Mouse (Mus musculus) limb, embryonic 11.5 days (tissue): ENCODE data around the gene Mgst3. TPM values are rescaled to one million over a fixed set of nuclear protein-coding genes. Genes with fewer than 3 reads are reported as not detected.

ENCODE experiments used
- ATAC-seq: fragments of 200-750 bp; cut with Nextera tagmentation; 2 replicates; pipeline ENCODE4 v1.8.0; 2017; ENCODE audit warnings: low read depth; ENCODE audit not compliant: insufficient number of reproducible peaks, low FRiP score, low TSS enrichment
- DNase-seq: peaks from one replicate; pipeline ENCODE4 v3.0.0-alpha.2; 2015; ENCODE audit warnings: low spot score
- H3K27ac ChIP-seq: fragments of 300-500 bp; sonication (generic); replicated peaks from 2 replicates; pipeline ENCODE4 v1.5.1; 2014; ENCODE audit warnings: low read depth, mild to moderate bottlenecking, low read length
- H3K27me3 ChIP-seq: fragments of 300-500 bp; sonication (generic); 2 replicates; pipeline ENCODE4 v1.6.1; 2014; ENCODE audit warnings: mild to moderate bottlenecking, low read length, mixed read lengths; ENCODE audit not compliant: control insufficient read depth, insufficient read depth
- H3K36me3 ChIP-seq: fragments of 300-500 bp; sonication (generic); 2 replicates; pipeline ENCODE4 v1.6.1; 2014; ENCODE audit warnings: mild to moderate bottlenecking, low read length, moderate library complexity, mixed read lengths; ENCODE audit not compliant: control insufficient read depth, insufficient read depth
- H3K4me1 ChIP-seq: fragments of 300-500 bp; sonication (generic); 2 replicates; pipeline ENCODE4 v1.6.1; 2014; ENCODE audit warnings: low read length, mixed read lengths; ENCODE audit not compliant: control insufficient read depth, insufficient read depth
- H3K4me2 ChIP-seq: fragments of 300-500 bp; sonication (generic); 2 replicates; pipeline ENCODE4 v1.6.1; 2014; ENCODE audit warnings: low read depth, mild to moderate bottlenecking, moderate library complexity; ENCODE audit not compliant: severe bottlenecking
- H3K4me3 ChIP-seq: fragments of 300-500 bp; sonication (generic); 2 replicates; pipeline ENCODE4 v1.5.1; 2014; ENCODE audit warnings: low read depth, low read length
- H3K9ac ChIP-seq: fragments of 300-500 bp; sonication (generic); 2 replicates; pipeline ENCODE4 v1.6.1; 2014; ENCODE audit warnings: mild to moderate bottlenecking, low read length
- H3K9me3 ChIP-seq: fragments of 300-500 bp; sonication (generic); 2 replicates; pipeline ENCODE4 v1.6.1; 2016; ENCODE audit warnings: low read length; ENCODE audit not compliant: control insufficient read depth
- WGBS: fragments of 180-500 bp; shearing (Covaris S2); extraction: QIAGEN DNeasy Blood & Tissue Kit; methylation state at CpG from one replicate; pipeline ENCODE4 v1.1.7; 2014; 5-methylcytosine and 5-hydroxymethylcytosine counted together
- polyA plus RNA-seq: library from polyadenylated mRNA; unstranded; fragments of >200 nt; fragmentation: Nextera tagmentation; extraction: Ambion mirVana; gene quantifications from 2 replicates; pipeline ENCODE4 v1.2.1, GENCODE M21; 2014

Mgst3 gene
- polyA plus RNA-seq, 1 experiment from 2014 or later = 44.1 TPM

GRCm38 (mm10) chr1:167422501-167423240, 29.0 kb upstream of the Mgst3 start:
- H3K36me3 ChIP-seq = no peaks in the 10 kb centered on the region
- no peak overlapping the region for H3K4me3 ChIP-seq
- no peak overlapping the region for H3K27ac ChIP-seq
- H3K4me2 ChIP-seq = no peak overlapping the region
- ATAC-seq = no peak
- WGBS = 86% methylated on average over 11 of the region's 11 CpGs
- no peaks in the 10 kb centered on the region for H3K4me1 ChIP-seq
- H3K9me3 ChIP-seq = no peaks in the 10 kb centered on the region
- H3K27me3 ChIP-seq = no peaks in the 10 kb centered on the region
- DNase-seq = no peak
- H3K9ac ChIP-seq = no peak overlapping the region

GRCm38 (mm10) chr1:167414846-167415245, 21.2 kb upstream of the Mgst3 start:
- Histone ChIP-seq H3K36me3 (no peaks in the 10 kb centered on the region), H3K27me3 (no peaks in the 10 kb centered on the region), H3K9me3 (no peaks in the 10 kb centered on the region), H3K9ac (no peak overlapping the region), H3K27ac (no peak overlapping the region), H3K4me3 (no peak overlapping the region), H3K4me2 (no peak overlapping the region), H3K4me1 (no peaks in the 10 kb centered on the region)
- DNase-seq = peak; percentile 87
- ATAC-seq = no peak
- 4% methylated on average over 7 of the region's 7 CpGs for WGBS

GRCm38 (mm10) chr1:167411991-167412715, 18.5 kb upstream of the Mgst3 start:
- Histone ChIP-seq H3K4me3 (no peak overlapping the region), H3K27me3 (0 out of 2 replicates have a peak, but pooled peaks cover 2% of the 10 kb centered on the region), H3K9me3 (no peaks in the 10 kb centered on the region), H3K9ac (no peak overlapping the region), H3K4me1 (no peaks in the 10 kb centered on the region), H3K36me3 (no peaks in the 10 kb centered on the region), H3K4me2 (no peak overlapping the region), H3K27ac (no peak overlapping the region)
- DNase-seq (no peak), ATAC-seq (no peak)
- 67% methylated on average over 12 of the region's 12 CpGs for WGBS

GRCm38 (mm10) chr1:167409601-167410000, 16.0 kb upstream of the Mgst3 start:
- Histone ChIP-seq H3K9ac (no peak overlapping the region), H3K36me3 (no peaks in the 10 kb centered on the region), H3K27me3 (0 out of 2 replicates have a peak, but pooled peaks cover 2% of the 10 kb centered on the region), H3K4me3 (no peak overlapping the region), H3K4me1 (no peaks in the 10 kb centered on the region), H3K4me2 (no peak overlapping the region), H3K27ac (no peak overlapping the region), H3K9me3 (no peaks in the 10 kb centered on the region)
- no peak for DNase-seq
- WGBS = 84% methylated on average over 4 of the region's 4 CpGs
- no peak for ATAC-seq

- Histone ChIP-seq H3K4me2 (no peak overlapping the region), H3K4me1 (no peaks in the 10 kb centered on the region), H3K9ac (no peak overlapping the region), H3K27ac (no peak overlapping the region), H3K27me3 (0 out of 2 replicates have a peak, but pooled peaks cover 2% of the 10 kb centered on the region), H3K4me3 (no peak overlapping the region), H3K36me3 (no peaks in the 10 kb centered on the region), H3K9me3 (no peaks in the 10 kb centered on the region)
- WGBS = 85% methylated on average over 4 of the region's 4 CpGs
- no peak for ATAC-seq
- DNase-seq = no peak
Observed at GRCm38 (mm10) chr1:167405237-167405636, 11.6 kb upstream of the Mgst3 start.

- H3K4me2 ChIP-seq = peak overlapping the region; percentile 88
- no peak overlapping the region for H3K27ac ChIP-seq
- H3K4me3 ChIP-seq = peak overlapping the region; percentile 58
- peaks cover 6% of the 10 kb centered on the region; the same call in 1 of the 2 replicates for H3K4me1 ChIP-seq
- no peaks in the 10 kb centered on the region for H3K36me3 ChIP-seq
- H3K9me3 ChIP-seq = no peaks in the 10 kb centered on the region
- ATAC-seq (peak; percentile 48), DNase-seq (no peak)
- peaks cover 6% of the 10 kb centered on the region; the same call in 1 of the 2 replicates for H3K27me3 ChIP-seq
- H3K9ac ChIP-seq = peak overlapping the region; percentile 94; the same call in 1 of the 2 replicates
- under 1% methylated on average over 15 of the region's 15 CpGs for WGBS
Observed at GRCm38 (mm10) chr1:167393281-167393680, 360 bp downstream of the Mgst3 start.

GRCm38 (mm10) chr1:167392687-167393086, 954 bp downstream of the Mgst3 start:
- H3K9me3 ChIP-seq = no peaks in the 10 kb centered on the region
- peaks cover 6% of the 10 kb centered on the region; the same call in 1 of the 2 replicates for H3K27me3 ChIP-seq
- H3K4me2 ChIP-seq = peak overlapping the region; percentile 88
- peak overlapping the region; percentile 5; the same call in 1 of the 2 replicates for H3K9ac ChIP-seq
- peak overlapping the region; percentile 58; the same call in 1 of the 2 replicates for H3K4me3 ChIP-seq
- ATAC-seq (no peak), DNase-seq (no peak)
- no peak overlapping the region for H3K27ac ChIP-seq
- WGBS = 9% methylated on average over 8 of the region's 8 CpGs
- no peaks in the 10 kb centered on the region for H3K36me3 ChIP-seq
- H3K4me1 ChIP-seq = peaks cover 6% of the 10 kb centered on the region; the same call in 1 of the 2 replicates

- Histone ChIP-seq H3K27me3 (peaks cover 6% of the 10 kb centered on the region; the same call in 1 of the 2 replicates), H3K4me3 (no peak overlapping the region), H3K27ac (no peak overlapping the region), H3K36me3 (no peaks in the 10 kb centered on the region), H3K9ac (0 out of 2 replicates have a peak overlapping the region, but pooled peaks have one; percentile 5), H3K4me1 (peaks cover 6% of the 10 kb centered on the region; the same call in 1 of the 2 replicates), H3K9me3 (no peaks in the 10 kb centered on the region), H3K4me2 (no peak overlapping the region; the same call in 1 of the 2 replicates)
- ATAC-seq = no peak
- 48% methylated on average over 2 of the region's 2 CpGs for WGBS
- DNase-seq = no peak
Observed at GRCm38 (mm10) chr1:167392031-167392640, 1.5 kb downstream of the Mgst3 start.
